Mouse (Mus musculus) erythroblast, embryonic 14.5 days (primary cell): ENCODE results near the gene Prss34.

ENCODE experiments used
- GATA1 ChIP-seq: IDR thresholded peaks from 2 replicates; pipeline ENCODE4 v1.6.1; 2012; ENCODE audit warnings: low read length, inconsistent platforms, mixed read lengths
- TAL1 ChIP-seq: IDR thresholded peaks from 3 replicates; pipeline ENCODE4 v1.6.1; 2012; ENCODE audit warnings: low read length, inconsistent platforms, mixed read lengths

- TF ChIP-seq TAL1 (no peak), GATA1 (no peak)
Measured at GRCm38 (mm10) chr17:25274571-25275346, 23.4 kb upstream of the Prss34 start, which contains the start of gene Ube2i.
